20 mouse cellular contexts compared by ENCODE assay signal in the genomic region with DNA sequence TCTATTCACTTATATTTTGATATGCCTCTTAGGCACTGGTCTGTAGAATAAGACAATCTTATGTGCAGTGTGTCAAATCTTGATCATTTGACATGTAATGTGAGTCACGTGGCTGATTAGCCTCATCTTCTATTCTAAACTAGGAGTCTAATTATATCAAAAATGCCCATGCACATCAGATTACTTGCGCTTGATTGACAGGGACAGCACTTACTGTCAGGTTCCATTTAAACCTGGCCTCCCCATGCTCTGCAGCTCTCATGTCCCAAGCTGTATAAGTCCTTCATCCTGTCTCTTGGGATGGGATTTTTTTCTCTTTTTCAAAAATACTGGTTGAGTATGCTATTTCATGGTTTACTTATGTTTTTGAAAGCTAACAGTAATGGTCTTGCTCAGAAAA.
"Had no signal": no experiment of that assay in that cellular context is flagged by ENCODE, and none has a peak within 500 bp of the region (broad histone marks: within the 10 kb centered on the region; RNA-seq: fewer than 3 reads in every experiment).

No protein-coding gene starts in this region.

- H3K27ac ChIP-seq: kidney, postnatal 0 days; layer of hippocampus, adult 2 months; limb, embryonic 10.5 days; limb, embryonic 13.5 days; liver, embryonic 12.5 days; liver, embryonic 15.5 days; lung, embryonic 15.5 days; midbrain, embryonic 12.5 days had no signal

- H3K27me3 ChIP-seq: limb, embryonic 13.5 days; liver, embryonic 12.5 days; liver, embryonic 15.5 days; lung, embryonic 15.5 days; megakaryocyte, embryonic 14.5 days; midbrain, embryonic 12.5 days had no signal

- H3K4me1 ChIP-seq: limb, embryonic 10.5 days; limb, embryonic 13.5 days; liver, embryonic 12.5 days; liver, embryonic 15.5 days; lung, embryonic 15.5 days; megakaryocyte, embryonic 14.5 days; midbrain, embryonic 12.5 days had no signal

- H3K4me2 ChIP-seq: limb, embryonic 13.5 days; liver, embryonic 12.5 days; liver, embryonic 15.5 days; lung, embryonic 15.5 days; midbrain, embryonic 12.5 days had no signal

- H3K36me3 ChIP-seq: limb, embryonic 10.5 days; limb, embryonic 13.5 days; liver, embryonic 12.5 days; liver, embryonic 15.5 days; lung, embryonic 15.5 days; midbrain, embryonic 12.5 days had no signal

- H3K9me3 ChIP-seq: limb, embryonic 10.5 days; limb, embryonic 13.5 days; liver, embryonic 12.5 days; liver, embryonic 15.5 days; lung, embryonic 15.5 days; megakaryocyte, embryonic 14.5 days had no signal

- ATAC-seq: intestine, postnatal 0 days; liver, embryonic 12.5 days had no signal

- H3K4me3 ChIP-seq: layer of hippocampus, adult 2 months; limb, embryonic 10.5 days; limb, embryonic 13.5 days; liver, embryonic 12.5 days; liver, embryonic 15.5 days; lung, embryonic 15.5 days; megakaryocyte, embryonic 14.5 days; midbrain, embryonic 12.5 days had no signal

- DNase-seq: kidney, adult 2 months; kidney, postnatal 25 days; layer of hippocampus, adult 9-11 months; liver; lung, adult 18-20 months; lung, postnatal 10 days; lung, postnatal 36 days; thymus, adult 18-20 months; thymus, postnatal 14 days; thymus, postnatal 4 days had no signal

- H3K9ac ChIP-seq: limb, embryonic 13.5 days; liver, embryonic 12.5 days; liver, embryonic 15.5 days; lung, embryonic 15.5 days; midbrain, embryonic 12.5 days had no signal
